Mouse (Mus musculus) left cerebral cortex, adult 18-20 months (tissue): ENCODE results near the gene Rif1. TPM values are rescaled to one million over a fixed set of nuclear protein-coding genes. Genes with fewer than 3 reads are reported as not detected.
A peak's percentile ranks its signal among the peaks of the same experiment; 100 is the strongest.

Source experiments
- DNase-seq, 2 experiments: peaks; one replicate each; pipeline ENCODE4 v3.0.0; 2021 to 2022; ENCODE audit warnings: low spot score in 2 of 2, mixed read lengths in 1 of 2
- long read RNA-seq, 2 experiments: library from polyadenylated mRNA; stranded (forward); transcript quantifications; one replicate each; pipeline ENCODE4 v2.0.0; 2021
- total RNA-seq, 2 experiments: library from RNA; stranded (reverse); gene quantifications; 2 replicates each; pipeline ENCODE4 v1.2.3; 2021

Gene Rif1
- total RNA-seq = 10 to 100 TPM; 26.5 to 28.2 TPM
- long read RNA-seq, experiment 1, partial matches to known transcripts = 2 of 5 reads
- long read RNA-seq, experiment 1, other reads (novel, unspliced or antisense) = 2 of 5 reads
- long read RNA-seq, experiment 2, partial matches to known transcripts = 1 of 3 reads
- long read RNA-seq, experiment 2, other reads (novel, unspliced or antisense) = 2 of 3 reads

- DNase-seq = peak; percentile 81 to 85
These were observed at the start of gene Rif1 for GRCm38 (mm10) chr2:52072491-52073140. Gene Rif1, plus strand, starts transcription at chr2:52072832.

GRCm38 (mm10) chr2:52027061-52027460 is 45.6 kb upstream of the Rif1 start:
- DNase-seq = no peak

GRCm38 (mm10) chr2:52029426-52029825 is 43.2 kb upstream of the Rif1 start:
- DNase-seq = no peak

- DNase-seq = no peak
These were observed 41.1 kb upstream of the Rif1 start for GRCm38 (mm10) chr2:52031491-52031890.

- no peak for DNase-seq
These were observed 38.0 kb upstream of the Rif1 start for GRCm38 (mm10) chr2:52034601-52035000.

- no peak for DNase-seq
These were observed 37.5 kb upstream of the Rif1 start for GRCm38 (mm10) chr2:52035144-52035543.

GRCm38 (mm10) chr2:52036929-52037595 is 35.6 kb upstream of the Rif1 start:
- DNase-seq = no peak

GRCm38 (mm10) chr2:52037882-52038281 is 34.8 kb upstream of the Rif1 start, which contains the start of gene Tnfaip6:
Gene Tnfaip6, plus strand, starts transcription at chr2:52038009.
- DNase-seq = peak; percentile 14 to 31

- DNase-seq = no peak
These were observed 34.1 kb upstream of the Rif1 start for GRCm38 (mm10) chr2:52038558-52038957.

GRCm38 (mm10) chr2:52039083-52039801 is 33.4 kb upstream of the Rif1 start:
- no peak for DNase-seq

GRCm38 (mm10) chr2:52042132-52042531 is 30.5 kb upstream of the Rif1 start:
- no peak for DNase-seq

- peak in 1 of 2 experiments; percentile 8 for DNase-seq
These were observed 29.9 kb upstream of the Rif1 start for GRCm38 (mm10) chr2:52042714-52043113.

GRCm38 (mm10) chr2:52043485-52043884 is 29.1 kb upstream of the Rif1 start:
- DNase-seq = no peak

GRCm38 (mm10) chr2:52046032-52046431 is 26.6 kb upstream of the Rif1 start:
- no peak for DNase-seq

- DNase-seq = no peak
These were observed 21.8 kb upstream of the Rif1 start for GRCm38 (mm10) chr2:52050823-52051222.

GRCm38 (mm10) chr2:52052335-52052734 is 20.3 kb upstream of the Rif1 start:
- DNase-seq = no peak

GRCm38 (mm10) chr2:52053502-52053901 is 19.1 kb upstream of the Rif1 start:
- no peak for DNase-seq

GRCm38 (mm10) chr2:52055616-52056015 is 17.0 kb upstream of the Rif1 start:
- no peak for DNase-seq

- DNase-seq = no peak
These were observed 15.5 kb upstream of the Rif1 start for GRCm38 (mm10) chr2:52057099-52057498.

- DNase-seq = no peak
These were observed 15.0 kb upstream of the Rif1 start for GRCm38 (mm10) chr2:52057681-52058080.

- no peak for DNase-seq
These were observed 4.0 kb upstream of the Rif1 start for GRCm38 (mm10) chr2:52068641-52069040.

GRCm38 (mm10) chr2:52070816-52071215 is 1.8 kb upstream of the Rif1 start:
- DNase-seq = no peak
